20 mouse cellular contexts compared by ENCODE assay signal in genomic region chr2:125885891-125886576, GRCm38 (mm10). TPM values are rescaled to one million over a fixed set of nuclear protein-coding genes. Genes with fewer than 3 reads are reported as not detected.
A peak's percentile ranks its signal among the peaks of the same experiment; 100 is the strongest.
DNase-seq lines count a peak whose midpoint lies in the region; ATAC-seq lines count a peak whose summit lies in the region.
"Had no signal": no experiment of that assay in that cellular context is flagged by ENCODE, and none has a peak within 500 bp of the region (broad histone marks: within the 10 kb centered on the region; RNA-seq: fewer than 3 reads in every experiment).

No protein-coding gene starts in this region.

- H3K9me3 ChIP-seq in neural tube, embryonic 15.5 days (replicated peaks): no peaks in the 10 kb centered on the region
- H3K9me3 ChIP-seq: liver, embryonic 15.5 days; megakaryocyte, embryonic 14.5 days; midbrain, embryonic 15.5 days had no signal

- no peaks in the 10 kb centered on the region for H3K36me3 ChIP-seq in neural tube, embryonic 15.5 days
- H3K36me3 ChIP-seq: heart, embryonic 13.5 days; liver, embryonic 15.5 days; midbrain, embryonic 15.5 days had no signal

- no peak overlapping the region for H3K4me2 ChIP-seq in neural tube, embryonic 15.5 days
- H3K4me2 ChIP-seq: heart, embryonic 13.5 days; liver, embryonic 15.5 days; midbrain, embryonic 15.5 days had no signal

- no peaks in the 10 kb centered on the region for H3K27me3 ChIP-seq in neural tube, embryonic 15.5 days (replicated peaks)
- H3K27me3 ChIP-seq: heart, embryonic 13.5 days; liver, embryonic 15.5 days; megakaryocyte, embryonic 14.5 days; midbrain, embryonic 15.5 days had no signal

- H3K9ac ChIP-seq in neural tube, embryonic 15.5 days (replicated peaks): no peak overlapping the region
- H3K9ac ChIP-seq: forebrain, postnatal 0 days; heart, embryonic 13.5 days; liver, embryonic 15.5 days; midbrain, embryonic 15.5 days had no signal

- WGBS in neural tube, embryonic 15.5 days: 72% methylated on average over 4 of the region's 4 CpGs

- peak; percentile 6 for DNase-seq in kidney, postnatal 14 days
- DNase-seq in kidney, postnatal 36 days: no peak
- peak; percentile 61 for DNase-seq in Muller cell, postnatal 12 days (ENCODE audit: inconsistent ontology term)
- DNase-seq in brain, adult 2 months (ENCODE audit: low read depth, low spot score): peak; percentile 73
- peak; percentile 73 for DNase-seq in cerebellum, adult 9-10 months
- no peak for DNase-seq in thymus, adult 18-20 months
- DNase-seq: adrenal gland, adult 2 months; forebrain, postnatal 0 days; heart, postnatal 36 days; kidney, adult 18-20 months; kidney, postnatal 10 days; right cerebral cortex, postnatal 14 days; spleen, adult 18-20 months; thymus, postnatal 36 days had no signal

- no peak overlapping the region for H3K4me3 ChIP-seq in neural tube, embryonic 15.5 days (replicated peaks)
- H3K4me3 ChIP-seq: erythroblast, embryonic 14.5 days; heart, embryonic 13.5 days; liver, embryonic 15.5 days; megakaryocyte, embryonic 14.5 days; midbrain, embryonic 15.5 days had no signal

- H3K4me1 ChIP-seq in neural tube, embryonic 15.5 days: 0 out of 2 replicates have a peak, but pooled peaks cover 5% of the 10 kb centered on the region
- H3K4me1 ChIP-seq: heart, embryonic 13.5 days; liver, embryonic 15.5 days; midbrain, embryonic 15.5 days had no signal

- ATAC-seq in neural tube, embryonic 15.5 days (ENCODE audit: low FRiP score): no peak
- ATAC-seq: forebrain, postnatal 0 days; midbrain, embryonic 15.5 days had no signal

- no peak overlapping the region for H3K27ac ChIP-seq in neural tube, embryonic 15.5 days (replicated peaks)
- H3K27ac ChIP-seq: heart, embryonic 13.5 days; liver, embryonic 15.5 days; midbrain, embryonic 15.5 days had no signal

RNA-seq across cellular contexts. Expression of gene Cops2, which starts 27.1 kb away (rescaled TPM):
- polyA plus RNA-seq in neural tube, embryonic 15.5 days (2015; fragmentation: Nextera tagmentation; extraction: Ambion mirVana): 58.0 and 66.4 TPM in 2 replicates

RNA-seq across cellular contexts. Expression of gene Galk2, which starts 27.1 kb away (rescaled TPM):
- polyA plus RNA-seq in neural tube, embryonic 15.5 days (2015; fragmentation: Nextera tagmentation; extraction: Ambion mirVana): 34.1 and 37.9 TPM in 2 replicates

Comparison
In these comparisons a context has a peak if more than half of its experiments do, and no peak if none do; other contexts are left out.
1. DNase-seq: peak in kidney, postnatal 14 days (single experiment), Muller cell, postnatal 12 days (single experiment), brain, adult 2 months (single experiment) and cerebellum, adult 9-10 months (single experiment); none in kidney, postnatal 36 days (0 of 2) and thymus, adult 18-20 months (0 of 2).